Mouse (Mus musculus) left cerebral cortex, adult 9 months (tissue): ENCODE measurements around the gene Flot2.
"Not testable (repeated sequence)": the region's sequence is repeated elsewhere in the genome, so short reads cannot be mapped to it uniquely, and the experiment has no call there.

ENCODE experiments used
- DNase-seq, 2 experiments: peaks; one replicate each; pipeline ENCODE4 v3.0.0; 2022; ENCODE audit warnings: low spot score in 2 of 2

Flot2 gene

DNA sequence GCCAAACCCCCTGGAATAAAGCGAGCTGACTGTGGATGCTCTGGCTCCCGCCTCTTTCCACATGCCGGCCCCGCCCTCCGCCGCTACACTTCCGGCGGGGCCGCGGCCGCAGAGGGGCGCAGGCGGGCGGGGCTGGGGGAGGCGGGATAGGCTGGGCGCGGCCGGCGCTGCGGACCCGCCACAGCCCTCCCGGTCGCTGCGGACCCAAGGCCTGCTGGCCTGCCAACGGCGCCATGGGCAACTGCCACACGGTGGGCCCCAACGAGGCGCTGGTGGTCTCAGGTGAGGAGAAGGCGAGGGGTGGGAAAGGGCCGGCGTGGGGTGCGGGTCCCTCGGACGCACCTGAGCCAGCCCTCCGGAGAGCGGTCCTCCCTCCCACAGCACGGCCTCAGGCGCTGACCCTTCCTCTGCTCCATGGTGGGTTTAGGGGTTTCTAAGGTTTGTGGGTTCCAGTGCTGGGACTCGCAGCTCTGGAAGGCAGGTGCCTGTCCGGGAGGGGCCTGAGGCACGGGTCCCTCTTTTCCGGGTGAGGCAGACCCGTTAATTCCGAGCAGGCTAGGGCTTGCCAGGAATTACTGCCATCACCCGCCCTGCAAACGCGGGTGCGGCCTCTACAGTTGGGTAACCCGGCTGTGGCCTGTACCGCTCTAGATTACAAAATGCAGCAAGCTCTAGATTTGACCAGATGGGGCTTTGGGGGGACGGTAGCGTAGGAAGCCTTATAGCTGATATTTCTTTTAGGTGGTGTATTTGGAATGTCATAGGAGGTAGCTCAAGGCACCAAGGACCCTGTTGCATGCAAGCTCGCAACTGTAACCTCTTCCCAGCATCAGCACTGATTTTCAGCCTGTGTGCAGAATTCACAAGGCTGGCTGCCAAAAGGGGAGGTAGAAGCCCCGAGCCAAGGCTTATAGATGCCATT, at the start of gene Flot2:
Gene Flot2 (plus strand): TSS at position 101 of the 922 bp plus-strand sequence.
- peak in 1 of 2 experiments; percentile 16 for DNase-seq

DNA sequence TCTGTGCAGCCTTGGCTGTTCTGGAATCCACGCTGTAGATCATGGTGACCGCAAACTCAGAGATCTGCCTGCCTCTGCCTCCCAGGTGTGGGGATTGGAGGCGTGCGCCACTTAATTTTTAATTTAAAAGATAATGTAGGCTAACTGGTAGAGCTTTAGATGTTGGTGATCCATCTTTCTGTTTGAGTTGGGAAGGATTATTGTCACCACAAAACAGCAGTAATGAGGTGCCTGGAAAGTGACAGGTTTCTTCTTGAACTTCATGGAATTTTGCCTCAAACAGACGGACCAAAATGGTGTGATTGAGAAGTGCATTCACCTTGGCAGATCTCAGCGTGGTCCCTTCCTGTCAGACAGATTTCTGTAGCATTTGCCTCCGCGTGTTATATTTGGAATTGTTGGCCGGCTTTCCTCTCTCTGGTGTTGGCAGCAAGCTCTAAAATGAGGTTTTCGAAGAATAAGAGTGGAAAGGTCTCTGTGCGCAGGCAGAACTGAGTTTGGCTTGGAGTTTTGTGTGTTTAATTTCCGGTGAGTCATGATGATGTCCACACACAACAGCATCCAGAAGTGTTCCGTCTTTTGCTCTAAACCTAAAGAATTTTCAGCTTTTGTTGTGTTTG, 48.5 kb upstream of the Flot2 start:
- DNase-seq = no peak

DNA sequence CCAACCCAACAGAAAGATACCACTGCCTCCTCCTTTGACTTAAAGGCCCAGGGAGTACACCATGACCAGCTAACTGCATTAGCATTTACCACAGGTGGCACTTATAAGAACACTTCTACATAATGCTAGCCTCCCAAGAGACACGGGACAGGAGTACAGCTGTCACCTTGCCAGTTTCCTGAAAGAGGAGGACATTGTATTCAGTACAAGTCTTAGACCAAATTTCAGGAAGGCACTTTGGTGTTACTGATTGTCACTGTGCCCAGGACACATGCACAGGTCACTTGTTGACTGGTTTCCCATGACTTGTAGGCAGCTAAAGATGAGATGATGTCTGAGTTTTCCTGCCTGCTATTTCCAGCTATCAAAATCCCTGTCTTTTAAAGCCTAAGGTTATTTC, 42.2 kb upstream of the Flot2 start:
- DNase-seq = no peak

DNA sequence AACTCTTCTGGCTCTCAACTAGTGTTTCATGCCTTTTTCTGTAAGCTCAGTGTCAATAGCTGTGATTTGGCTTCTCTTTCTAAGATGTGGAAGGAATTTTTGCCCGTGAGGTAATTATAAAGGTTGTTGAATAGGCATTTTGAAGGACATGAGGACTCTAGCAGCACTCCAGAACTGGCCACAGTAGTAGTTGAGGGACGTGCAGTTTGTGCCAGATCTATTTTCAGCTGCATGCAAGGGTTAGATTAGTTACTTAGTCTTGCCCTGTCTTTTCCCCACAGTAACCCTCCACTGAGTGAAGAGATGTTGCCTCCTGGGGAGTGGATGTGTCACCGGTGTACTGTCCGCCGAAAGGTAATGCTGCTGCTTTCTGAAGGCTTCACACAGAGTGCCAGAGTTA, 31.3 kb upstream of the Flot2 start:
- DNase-seq = no peak

DNA sequence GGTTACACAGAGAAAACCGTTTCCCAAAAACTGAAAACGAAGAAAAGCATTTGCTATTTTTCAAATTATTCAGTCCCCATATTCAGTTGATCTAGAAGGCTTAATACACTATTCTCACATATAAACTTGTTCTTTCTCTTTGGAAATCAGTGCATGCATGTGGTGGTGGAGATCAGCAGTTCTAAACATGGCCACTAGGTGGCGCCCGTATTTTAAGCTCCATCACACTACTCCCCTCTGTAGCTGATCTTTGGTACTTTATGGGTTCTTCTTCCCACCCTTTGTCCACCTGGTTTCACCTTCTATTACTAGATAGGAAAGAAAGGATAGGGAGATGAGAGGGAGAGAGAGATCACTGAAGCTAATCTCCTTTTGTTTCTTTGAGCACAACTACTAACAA, 18.1 kb upstream of the Flot2 start:
- peak in 1 of 2 experiments; percentile 78 for DNase-seq

DNA sequence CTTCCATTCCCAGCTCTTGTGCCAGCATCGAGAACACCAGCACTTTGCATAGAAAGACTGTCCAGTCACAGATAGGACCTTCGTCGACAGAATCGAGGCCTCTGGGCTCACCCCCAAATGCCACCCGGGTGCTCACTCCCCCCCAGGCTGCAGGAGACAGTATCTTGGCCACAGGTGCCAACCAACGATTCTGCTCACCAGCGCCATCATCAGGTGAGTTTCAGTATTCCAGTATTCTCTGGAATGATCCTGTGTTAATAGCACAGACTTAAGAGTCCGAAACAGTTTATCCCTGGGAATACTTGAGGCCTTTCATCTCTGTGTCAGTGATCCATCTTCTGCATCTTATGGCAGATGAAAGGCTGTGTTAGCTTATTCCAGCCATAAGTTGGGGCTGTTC, 14.1 kb upstream of the Flot2 start:
- DNase-seq = no peak

DNA sequence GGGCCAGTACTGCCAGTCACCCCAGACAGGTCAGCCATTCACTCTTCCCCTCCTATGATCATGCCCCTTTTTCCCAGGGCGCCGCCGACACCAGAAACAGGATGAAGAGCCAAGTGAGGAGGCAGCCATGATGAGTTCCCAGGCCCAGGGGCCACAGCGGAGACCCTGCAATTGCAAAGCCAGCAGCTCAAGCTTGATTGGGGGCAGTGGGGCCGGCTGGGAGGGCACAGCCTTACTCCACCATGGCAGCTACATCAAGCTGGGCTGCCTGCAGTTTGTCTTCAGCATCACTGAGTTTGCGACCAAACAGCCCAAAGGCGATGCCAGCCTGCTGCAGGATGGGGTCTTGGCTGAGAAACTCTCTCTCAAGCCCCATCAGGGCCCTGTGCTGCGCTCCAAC, 8.5 kb upstream of the Flot2 start:
- DNase-seq = no peak

DNA sequence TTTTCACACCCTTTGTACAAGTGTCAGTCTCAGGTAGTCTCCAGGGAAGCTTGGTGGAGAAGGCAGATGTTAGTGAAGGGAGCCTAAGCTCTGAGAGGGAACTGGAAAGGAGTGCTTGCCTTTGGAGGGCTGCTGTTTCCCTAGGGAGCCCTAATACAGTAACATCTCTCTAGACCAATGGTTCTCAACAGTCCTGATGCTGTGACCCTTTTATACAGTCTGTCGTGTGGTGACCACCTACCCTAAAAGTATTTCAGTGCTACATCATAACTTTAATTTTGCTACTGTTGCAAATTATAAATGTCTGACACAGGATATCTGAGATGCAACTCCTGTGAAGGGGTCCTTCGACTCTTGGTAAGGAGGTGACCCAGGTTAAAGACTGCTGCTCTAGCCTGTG, 7.1 kb upstream of the Flot2 start:
- no peak for DNase-seq

DNA sequence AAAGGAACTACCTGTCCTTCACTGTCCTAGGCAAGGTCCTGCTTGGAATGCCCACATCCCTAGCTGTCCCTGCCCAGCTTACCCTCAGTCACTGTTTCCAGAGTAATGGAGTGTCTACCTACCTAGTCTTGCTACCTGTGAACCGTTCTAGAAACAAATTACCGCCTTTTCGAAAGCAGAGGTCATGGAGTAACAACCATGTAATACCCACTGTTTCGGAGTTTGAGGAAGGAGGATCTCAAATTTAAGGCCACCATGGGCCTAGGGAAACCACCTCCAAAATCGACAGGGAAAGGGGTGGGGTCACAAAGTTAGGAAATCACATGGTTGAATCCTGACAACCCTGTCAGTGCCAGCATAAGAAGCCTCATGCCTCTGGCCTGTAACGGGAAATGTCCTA, 6.3 kb upstream of the Flot2 start:
- DNase-seq = no peak

DNA sequence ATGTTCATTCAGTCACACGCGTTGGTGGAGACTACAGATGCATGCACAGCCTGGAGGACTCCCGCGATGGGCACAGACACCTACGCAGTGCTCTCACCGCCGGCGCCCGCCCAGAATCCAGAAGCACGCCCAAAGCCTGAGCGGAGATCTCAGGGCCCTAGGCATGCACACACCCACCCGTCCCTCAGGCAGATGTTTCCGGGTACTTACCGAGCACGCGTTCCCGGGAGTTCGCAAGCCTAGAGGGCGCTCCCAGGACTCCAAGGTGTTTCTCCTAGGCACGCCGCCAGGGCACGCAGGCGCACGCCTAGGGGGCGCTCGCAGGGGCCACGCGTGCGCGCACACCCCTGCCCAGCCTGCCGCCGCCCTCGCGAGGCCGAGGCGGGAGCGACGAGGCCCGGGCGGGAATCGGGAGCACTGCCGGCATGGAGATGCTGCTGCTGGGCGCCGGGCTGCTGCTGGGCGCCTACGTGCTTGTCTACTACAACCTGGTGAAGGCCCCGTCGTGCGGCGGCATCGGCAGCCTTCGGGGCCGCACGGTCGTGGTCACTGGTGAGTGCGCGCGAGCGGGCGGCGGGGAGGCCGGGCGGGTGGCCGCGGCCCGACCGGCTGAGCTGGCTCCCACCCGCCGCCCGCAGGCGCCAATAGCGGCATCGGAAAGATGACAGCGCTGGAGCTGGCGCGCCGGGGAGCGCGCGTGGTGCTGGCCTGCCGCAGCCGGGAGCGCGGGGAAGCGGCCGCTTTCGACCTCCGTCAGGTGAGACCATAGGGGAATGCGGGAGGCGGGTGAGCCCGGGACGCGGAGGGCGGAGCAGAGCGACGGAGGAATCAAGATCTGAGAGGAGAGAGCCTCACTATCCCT, 5.6 kb upstream of the Flot2 start, which contains the start of gene Dhrs13:
Gene Dhrs13 (plus strand): TSS at position 334 of the 862 bp plus-strand sequence.
- peak; percentile 82 to 90 for DNase-seq

DNA sequence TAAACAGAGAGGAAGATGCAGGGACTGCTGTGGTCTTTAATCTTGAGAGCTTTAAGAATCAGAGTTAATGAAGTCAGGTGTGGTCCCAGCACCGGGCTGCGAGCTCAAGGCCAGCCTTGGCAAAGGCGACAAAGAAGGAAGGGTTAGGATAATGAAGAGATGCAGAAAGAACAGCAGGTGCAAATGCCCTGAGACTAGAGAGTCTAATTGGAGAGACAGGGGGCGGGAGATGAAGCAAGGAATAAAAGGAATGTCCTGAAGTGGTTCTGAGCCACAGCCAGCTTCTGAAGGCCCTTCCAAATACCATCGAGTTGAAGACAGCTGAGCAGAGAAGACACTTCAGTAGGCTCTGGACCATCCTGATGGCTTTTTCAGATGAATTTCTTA, 4.9 kb upstream of the Flot2 start:
- no peak for DNase-seq

DNA sequence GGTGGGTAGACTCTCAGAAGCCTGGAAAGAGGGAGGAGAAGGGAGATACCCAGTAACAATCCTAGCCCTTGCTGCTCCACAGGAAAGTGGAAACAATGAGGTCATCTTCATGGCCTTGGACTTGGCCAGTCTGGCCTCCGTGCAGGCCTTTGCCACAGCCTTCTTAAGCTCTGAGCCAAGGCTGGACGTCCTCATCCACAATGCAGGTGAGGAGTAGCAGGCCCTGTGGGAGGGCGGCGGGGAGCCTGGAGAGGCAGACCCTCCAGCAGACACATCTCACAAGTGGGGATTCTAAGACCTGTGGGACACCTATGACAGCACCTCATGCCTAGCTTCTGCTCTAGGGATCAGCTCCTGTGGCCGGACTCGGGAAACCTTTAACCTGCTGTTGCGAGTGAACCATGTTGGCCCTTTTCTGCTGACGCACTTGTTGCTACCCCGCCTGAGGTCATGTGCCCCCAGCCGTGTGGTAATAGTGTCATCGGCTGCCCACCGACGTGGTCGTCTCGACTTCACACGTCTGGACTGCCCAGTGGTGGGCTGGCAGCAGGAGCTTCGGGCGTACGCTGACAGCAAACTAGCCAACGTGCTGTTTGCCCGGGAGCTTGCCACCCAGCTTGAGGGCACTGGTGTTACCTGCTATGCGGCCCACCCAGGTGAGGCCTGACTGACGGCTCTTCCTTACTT, 3.7 kb upstream of the Flot2 start:
- DNase-seq = no peak

DNA sequence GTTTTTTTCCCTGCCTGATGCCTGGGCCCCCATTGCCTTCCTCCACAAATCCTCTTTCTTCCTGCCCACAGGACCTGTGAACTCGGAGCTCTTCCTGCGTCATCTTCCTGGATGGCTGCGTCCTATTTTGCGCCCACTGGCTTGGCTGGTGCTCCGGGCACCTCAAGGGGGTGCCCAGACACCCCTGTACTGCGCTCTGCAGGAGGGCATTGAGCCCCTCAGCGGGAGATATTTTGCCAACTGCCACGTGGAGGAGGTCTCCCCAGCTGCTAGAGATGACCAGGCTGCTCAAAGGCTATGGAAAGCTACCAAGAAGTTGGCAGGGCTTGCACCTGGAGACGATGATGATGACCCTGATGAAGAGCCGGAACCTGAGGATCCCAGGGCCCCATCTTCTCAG, 940 bp upstream of the Flot2 start:
- DNase-seq = no peak

DNA sequence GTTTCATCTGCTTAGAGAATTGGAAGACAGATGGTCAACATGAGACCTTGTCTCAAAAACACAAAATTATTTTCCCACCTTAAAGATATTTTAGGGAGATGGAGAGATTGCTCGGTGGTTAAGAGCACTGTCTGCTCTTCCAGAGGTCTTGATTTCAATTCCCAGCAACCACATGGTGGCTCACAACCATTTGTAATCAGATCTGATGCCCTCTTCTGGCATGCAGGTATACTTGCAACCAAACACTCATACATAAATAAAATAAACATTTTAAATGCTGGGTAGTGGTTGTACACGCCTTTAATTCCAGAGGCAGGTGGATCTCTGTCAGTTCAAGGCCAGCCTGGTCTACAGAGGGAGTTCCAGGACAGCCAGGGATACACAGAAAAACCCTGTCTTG, 3.1 kb downstream of the Flot2 start:
- no peak for DNase-seq

DNA sequence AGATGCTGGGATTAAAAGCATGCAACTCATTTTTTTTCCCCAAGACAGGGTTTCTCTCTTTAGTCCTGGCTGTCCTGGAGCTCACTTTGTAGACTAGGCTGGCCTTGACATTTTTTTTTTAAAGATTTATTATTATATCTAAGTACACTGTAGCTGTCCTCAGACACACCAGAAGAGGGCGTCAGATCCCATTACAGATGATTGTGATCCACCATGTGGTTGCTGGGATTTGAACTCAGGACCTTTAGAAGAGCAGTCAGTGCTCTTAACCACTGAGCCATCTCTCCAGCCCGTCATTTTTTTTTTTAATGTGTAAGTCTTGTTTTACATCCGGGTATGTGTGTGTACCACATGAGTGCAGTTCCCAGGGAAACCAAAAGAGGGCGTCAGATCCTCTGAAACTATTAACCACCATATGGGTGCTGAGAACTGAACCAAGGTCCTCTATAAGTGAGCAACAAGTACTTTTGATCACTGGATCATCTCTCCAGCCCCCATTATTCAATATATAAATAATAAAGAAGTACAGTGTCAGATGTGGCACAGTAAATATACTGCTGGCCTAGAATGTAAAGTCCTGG, 4.6 kb downstream of the Flot2 start:
- DNase-seq = not testable (repeated sequence)

DNA sequence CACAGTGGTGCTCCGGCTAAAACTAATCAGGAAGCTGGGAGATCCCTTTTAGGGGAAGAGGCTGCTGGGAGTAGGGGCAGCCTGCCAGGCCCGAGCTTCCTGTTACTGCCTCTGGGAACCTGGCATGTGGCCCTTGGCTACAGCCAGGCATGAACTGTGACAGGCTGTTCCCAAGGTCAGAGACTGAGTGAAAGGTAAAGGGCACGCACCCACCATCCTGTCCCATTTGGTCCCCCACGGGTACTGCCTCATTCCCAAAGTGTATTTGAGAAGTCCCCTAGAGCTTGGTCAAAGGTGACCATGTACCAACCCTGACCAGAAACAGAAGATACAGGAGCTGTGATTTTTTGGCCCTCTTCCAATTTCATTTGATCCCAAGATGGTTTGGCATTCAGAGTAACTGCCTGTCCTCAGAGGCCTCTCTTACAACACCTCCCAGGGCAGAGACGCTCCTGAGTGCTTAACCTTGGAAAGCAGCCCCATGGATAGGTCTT, 7.1 kb downstream of the Flot2 start:
- DNase-seq = peak in 1 of 2 experiments; percentile 15

DNA sequence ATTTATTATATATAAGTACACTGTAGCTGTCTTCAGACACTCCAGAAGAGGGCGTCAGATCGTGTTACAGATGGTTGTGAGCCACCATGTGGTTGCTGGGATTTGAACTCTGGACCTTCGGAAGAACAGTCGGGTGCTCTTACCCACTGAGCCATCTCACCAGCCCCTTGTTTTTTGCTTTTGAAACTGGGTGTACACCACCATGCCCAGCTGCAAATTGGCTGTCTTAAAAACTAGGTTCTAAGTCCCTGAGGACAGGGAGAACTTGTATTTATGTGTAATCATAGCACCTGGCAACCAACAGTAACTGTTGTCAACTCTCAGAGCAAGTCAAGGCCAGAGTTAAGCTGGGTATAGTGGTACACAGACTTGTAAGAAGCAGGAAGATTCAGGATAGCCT, 10.9 kb downstream of the Flot2 start:
- DNase-seq = not testable (repeated sequence)

DNA sequence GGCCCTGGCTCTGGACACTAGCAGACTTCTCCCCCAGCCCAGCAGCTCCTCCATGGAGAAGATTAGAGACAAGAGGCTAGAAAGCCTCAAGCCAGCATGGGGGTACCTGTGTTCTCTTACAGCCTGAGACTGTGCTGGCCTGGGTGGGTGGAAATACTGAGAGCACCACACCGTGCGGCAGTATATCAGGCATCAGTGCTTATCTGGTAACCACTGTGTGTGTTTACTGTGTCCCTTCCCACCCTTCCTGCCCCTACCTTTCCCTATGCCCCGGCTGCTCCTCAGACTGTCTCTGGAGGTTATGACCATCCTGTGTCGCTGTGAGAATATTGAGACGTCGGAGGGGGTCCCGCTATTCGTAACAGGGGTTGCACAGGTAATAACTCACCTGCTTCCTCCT, 15.3 kb downstream of the Flot2 start:
- no peak for DNase-seq

DNA sequence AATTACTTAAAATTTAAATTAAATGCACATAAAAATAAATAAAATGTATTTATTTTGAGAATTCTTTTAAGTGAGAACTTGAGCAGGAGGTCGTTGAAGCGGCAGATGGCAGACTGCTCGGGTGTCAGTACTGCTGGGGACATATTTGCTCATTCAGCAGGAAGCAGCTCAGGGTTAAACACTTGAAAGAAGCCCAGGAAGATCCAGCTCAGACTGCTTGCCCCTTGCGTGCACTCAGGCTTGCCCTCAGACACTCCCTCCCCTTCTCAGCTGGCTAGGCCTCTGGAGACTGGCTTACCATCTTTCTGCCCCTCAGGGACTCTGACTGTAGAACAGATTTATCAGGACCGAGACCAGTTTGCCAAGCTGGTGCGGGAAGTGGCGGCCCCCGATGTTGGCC, 19.2 kb downstream of the Flot2 start:
- DNase-seq = no peak

DNA sequence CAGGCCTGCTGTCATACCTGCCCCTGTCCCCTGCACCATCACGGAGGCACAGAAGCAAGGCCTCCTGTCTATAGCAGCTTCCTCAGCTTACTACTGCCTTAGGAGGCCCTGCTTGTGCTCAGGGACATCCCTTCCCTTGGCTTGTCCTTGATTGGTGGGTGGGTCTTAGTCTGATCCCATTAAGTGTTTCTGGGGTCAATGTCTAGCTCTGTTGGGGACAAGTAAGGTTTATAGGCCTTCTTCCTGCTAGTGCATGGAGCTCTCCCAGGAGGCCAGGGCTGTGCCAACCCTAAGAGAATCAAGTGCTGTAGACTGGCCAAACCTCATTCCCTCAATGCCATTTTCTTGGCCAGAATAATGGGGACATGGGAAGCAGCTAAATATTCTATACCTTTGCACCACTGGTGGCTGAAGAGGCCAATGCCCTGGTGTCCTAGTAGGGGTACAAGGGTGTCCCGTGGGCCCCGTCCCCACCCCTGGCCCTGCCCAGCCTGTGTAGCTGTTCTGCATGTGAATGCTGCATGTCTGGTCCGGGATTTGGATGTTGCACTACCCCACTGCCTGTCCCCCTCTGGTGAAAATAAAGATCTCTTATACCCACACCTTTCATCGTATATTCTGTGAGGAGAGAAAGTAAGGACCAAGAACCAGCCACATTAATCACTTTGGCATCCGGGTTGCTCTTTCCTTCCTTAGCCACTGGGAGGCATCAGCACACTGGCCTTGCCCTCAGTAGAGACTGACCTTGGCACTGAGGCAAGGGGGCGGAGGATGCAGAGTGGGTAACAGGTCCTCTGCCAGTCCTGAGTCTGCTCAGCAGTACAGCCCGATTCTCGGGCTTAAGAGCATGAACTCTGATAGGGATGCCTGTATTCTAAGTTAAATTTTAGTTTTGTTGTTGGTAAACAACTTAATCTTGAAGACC, 22.4 kb downstream of the Flot2 start:
- DNase-seq = peak in 1 of 2 experiments; percentile 48
